Mouse (Mus musculus) hematopoietic stem cell, adult 5-6 weeks (primary cell): ENCODE results near the gene Slc16a10. TPM values are rescaled to one million over a fixed set of nuclear protein-coding genes. Genes with fewer than 3 reads are reported as not detected.

Source experiments
- ATAC-seq, 2 experiments: fragments of 125-278 bp in 1 of 2; replicated peaks in 1 of 2; 2 replicates each; pipeline ENCODE4 v1.8.0; 2016 to 2017; ENCODE audit warnings: inconsistent platforms in 2 of 2, mild to moderate bottlenecking in 2 of 2, moderate number of reproducible peaks in 2 of 2, low read depth in 1 of 2, moderate TSS enrichment in 1 of 2; ENCODE audit not compliant: low FRiP score in 2 of 2, poor library complexity in 2 of 2, severe bottlenecking in 2 of 2, insufficient read depth in 1 of 2, low TSS enrichment in 1 of 2
- total RNA-seq: library from RNA; stranded (forward); fragments of 172-1452, 232-1000 nt; gene quantifications from 2 replicates; pipeline ENCODE4 v1.2.3, GENCODE M21; 2017

Slc16a10 gene
- total RNA-seq, 1 experiment from 2014 or later: 19.6 TPM

DNA sequence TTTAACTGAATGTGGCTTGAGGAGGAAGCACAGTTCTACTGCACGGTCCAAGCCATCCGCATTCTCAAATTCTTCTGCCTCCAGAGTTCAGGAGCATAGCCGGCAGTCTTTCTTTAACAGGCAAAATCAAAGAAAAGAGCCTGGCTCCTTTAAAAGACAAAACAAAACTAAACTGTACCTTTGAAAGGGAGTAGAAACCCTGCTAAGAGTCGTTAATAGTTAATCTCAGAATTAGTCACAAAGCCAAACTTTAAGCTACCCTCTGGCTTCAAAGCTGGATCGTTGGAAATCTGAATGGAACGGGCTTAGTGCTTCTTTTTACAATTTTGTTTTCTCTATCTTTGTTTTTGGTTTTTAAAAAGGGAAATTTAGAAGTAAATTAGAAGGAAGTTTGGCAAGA, 79.2 kb downstream of the Slc16a10 start:
- ATAC-seq: no peak

DNA sequence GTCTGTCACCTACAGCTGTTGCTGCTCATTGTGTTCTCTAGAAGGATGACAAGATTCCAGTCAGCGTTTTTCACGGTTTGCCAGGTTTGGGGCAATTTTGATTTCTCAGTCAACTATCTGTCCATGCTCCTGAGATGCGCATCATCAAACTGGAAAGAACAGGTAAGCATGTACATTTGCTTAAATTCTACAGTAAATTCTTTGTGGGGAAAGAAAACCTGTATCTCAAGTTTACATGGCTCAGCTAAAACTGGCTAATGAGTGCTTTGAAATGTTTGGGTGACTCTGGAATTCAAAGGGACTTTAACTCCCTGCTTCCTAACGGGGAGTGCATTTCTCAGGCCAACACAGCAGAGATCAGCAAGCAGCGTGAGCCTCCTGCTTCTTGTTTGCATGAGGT, 80.1 kb downstream of the Slc16a10 start:
- ATAC-seq: no peak

DNA sequence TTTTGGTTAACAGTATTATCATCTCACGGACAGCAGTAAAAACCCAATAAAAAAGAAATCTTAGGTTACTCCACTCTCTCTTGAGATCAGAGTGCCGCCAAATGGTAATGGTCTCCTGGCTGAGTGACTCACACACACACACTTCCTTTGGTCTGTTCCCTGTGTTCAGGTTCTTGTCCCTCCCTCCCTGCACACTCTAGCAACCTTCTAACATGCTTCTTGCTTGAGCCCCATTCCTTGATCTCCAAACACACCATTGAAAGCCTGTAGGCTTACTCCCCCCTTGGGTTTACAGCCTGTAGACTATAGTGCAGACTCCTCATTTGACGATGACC, 83.3 kb downstream of the Slc16a10 start:
- no peak for ATAC-seq

DNA sequence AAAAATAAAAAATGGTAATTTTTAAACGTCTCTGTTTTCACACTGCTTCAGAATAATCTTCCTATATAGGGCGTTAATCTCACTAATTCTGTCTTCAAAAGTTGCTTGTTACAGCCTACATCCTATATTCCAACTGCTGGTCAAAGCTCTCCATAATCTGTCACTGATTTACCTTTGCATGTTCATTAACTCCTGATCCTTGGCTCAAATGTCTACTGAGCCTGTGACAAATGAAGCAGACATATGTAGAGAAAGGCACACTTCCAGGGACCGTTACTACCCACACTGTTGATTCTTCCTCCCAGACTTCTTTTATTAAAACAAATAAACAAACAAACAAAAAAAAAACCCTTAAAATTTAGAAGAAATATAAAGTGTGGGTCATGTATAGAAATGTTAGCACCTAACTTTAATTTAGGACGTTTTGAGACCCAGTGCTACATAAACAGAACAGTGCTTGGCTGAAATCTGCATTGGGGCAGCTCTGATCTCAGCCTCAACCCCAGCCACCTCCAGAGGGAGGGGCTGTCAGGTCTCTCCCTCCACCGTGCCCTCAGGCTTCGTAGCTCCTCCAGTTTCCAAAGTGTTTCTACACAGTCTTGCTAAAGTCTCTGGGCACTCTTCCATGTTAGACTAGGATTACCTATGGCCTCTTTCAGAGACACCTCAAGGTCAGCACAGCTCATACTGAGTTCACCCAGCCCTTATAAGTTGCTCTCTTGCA, 83.8 kb downstream of the Slc16a10 start:
- ATAC-seq: no peak

DNA sequence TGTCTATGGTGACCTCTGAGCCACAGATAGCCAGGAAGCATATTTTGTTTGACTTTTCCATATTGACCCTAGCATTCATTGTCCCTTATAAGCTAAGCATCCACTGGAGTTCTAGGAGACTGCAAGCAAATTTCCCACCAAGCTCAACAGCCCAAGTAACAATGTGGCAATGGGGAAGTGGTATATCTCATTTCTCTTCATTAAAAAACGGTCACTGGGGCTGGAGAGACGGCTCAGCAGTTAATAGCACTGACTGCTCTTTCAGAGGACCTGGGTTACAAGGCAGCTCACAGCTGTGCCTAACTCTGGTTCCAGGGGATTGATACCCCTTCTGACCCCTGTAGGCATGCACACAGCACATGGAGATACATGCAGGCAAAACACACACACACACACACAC, 84.4 kb downstream of the Slc16a10 start:
- no peak; a peak in 1 of 4 replicates for ATAC-seq

DNA sequence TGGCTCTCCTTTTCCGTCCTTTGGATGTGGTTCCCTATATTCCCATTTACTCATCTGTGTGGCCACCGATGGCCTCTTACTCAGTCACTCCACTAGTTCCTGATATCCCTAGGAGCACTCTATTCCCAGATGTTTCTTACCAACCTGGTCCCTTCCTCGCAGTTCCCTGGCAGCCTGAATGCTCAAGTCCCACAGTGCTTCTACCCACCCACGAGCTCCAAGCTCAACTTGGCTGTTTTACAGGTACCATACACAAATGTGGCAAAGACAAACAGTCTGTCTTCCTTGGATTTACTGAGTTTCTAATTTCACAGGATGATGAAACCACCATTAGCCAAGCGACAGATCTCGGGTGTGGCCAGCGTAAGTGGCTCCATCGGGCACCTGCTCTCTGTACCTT, 87.6 kb downstream of the Slc16a10 start:
- no peak for ATAC-seq

DNA sequence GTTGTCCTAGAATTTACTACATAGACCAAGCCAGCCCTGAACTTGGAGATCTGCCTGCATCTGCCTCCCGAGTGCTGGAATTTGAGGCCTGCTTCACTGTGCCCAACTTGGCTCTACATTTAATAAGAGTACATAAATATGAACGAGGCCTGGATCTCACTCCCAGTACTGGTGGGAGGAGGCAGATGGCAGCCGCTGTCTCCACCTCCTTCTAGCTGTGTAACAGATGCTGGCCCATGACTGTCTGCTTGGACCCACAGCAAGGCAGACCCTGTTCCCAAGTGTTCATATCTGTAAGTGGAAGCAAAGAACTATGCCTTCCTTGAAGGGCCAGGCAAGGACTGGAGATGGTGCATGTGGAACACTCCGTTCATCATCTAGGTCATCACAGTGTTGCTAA, 88.2 kb downstream of the Slc16a10 start:
- no peak for ATAC-seq

DNA sequence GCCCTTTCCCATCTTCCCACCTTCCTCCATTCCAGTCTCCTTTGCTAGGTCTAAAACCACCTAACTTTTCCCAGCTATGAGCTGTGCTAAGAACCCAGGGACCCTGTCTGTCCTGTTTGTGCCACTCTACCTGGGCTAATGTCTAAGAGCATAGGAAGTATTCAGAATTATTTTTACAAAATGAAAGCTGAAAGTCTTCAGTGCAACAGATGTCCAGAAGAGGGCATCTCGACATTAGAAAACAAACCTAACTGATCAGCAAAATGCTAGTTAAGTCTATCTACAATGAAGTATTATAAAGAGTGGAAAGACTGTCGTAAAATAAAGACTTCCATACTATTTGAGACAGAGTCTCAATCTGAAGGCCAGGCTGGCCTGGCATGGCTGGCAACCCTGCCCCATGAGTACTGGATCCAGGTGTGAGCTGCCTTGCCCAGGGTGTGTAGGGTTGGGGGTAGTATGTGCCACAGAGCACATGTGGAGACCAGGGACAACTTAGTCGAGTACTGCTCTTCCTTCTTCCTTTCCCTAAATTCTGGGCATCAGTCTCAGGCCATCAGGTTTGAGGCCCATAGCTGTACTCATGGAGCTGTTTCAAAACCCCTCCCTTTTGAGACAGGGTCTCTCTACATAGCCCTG, 88.7 kb downstream of the Slc16a10 start:
- peak; percentile 44 to 74; a peak in 3 of 4 replicates for ATAC-seq

DNA sequence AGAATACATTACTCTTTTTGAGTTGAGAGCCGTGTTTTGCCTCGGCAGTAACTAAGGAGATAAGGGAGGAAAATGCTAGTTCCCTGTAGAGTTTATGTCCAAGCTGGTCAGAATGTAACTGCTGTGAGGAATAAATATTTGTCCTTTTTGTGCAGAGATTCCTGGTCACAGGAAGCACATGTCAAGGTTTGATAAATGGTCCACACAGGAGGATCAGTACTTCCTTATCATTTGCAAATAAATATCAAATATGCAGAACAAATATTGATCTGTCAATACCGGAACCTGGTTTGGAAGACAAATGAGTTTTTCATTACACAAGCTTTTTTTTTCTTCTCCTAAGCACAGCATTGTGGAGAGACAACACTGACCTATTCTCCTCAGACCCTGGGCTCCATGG, 90.1 kb downstream of the Slc16a10 start:
- ATAC-seq: no peak

DNA sequence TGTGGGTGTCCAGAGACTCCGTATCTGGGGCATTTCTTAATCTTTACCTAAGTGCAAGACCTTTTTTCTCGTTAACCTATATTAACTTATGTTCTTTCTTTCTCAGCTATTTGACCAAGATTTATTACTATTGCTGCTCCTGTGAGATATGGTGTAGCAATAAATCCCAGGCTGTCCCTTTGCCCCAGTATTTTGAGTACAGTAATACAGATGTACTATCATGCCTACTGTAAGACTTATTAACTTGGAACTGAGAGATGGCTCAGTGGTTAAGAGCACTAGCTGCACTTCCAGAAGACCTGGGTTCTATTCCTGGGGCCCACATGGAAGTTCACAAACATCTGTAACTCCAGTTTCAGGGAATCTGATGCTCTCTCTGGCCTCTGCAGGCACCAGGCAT, 91.3 kb downstream of the Slc16a10 start:
- no peak for ATAC-seq

DNA sequence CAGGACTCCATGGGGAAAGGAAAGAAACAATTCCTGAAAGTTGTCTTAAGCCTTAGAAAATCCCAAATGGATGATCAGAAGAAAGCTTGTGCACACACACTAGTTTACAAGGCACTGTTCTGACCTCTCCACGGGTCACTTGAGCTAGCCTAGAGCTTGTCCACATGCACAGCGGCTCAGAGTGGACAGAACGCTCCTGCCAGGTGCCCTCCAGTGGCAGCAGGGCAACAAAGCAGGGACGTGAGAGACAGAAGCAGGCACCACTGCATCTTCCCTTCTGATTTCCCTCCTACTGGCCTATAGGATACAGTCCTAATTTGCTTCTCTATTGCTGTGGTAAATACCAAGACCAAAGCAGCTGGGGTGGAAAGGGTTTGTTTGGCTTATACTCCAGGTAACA, 100.7 kb downstream of the Slc16a10 start:
- 0 out of 4 replicates have a peak, but pooled peaks of 1 of the 2 experiments have one; percentile 12 for ATAC-seq

DNA sequence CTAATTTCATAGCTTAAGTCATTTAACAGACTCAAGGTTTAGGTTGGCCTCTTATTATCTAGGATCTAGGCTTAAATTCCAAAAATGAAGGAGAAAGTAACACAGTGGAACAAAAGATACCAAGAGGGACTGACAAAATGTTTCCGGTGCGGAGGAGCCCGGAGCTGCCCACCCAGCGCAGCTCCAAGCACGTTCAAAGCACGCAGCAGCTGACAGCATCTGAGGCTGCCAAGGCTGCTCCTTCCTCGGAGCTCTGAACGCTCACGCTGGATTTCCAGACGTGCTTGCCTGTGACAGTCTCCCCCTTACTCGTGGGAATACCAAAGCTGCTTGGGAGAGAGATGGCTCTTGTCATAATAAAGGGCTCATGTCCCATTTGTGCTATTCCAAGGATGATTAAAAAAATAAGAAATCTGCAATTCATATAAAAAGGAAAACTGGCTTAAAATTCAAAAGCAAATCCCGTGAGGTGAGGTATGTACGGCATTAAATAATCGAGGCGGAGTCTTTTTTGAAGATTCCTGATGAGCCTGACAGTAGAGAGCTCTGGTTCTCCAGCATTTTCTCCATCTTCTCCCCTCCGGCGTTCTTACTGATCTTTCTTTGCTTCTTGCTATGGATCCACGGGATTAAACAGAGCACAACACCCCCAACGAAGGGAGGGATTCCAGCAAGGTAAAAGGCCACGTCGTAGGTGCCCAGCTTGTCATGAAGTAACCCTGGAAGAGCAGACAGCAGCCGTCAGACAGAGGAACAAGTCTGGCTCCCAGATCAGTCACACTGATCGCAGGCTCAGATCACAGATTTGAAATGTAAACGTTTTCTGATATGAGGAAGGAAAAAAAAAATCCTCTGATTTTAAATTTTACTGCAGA, 105.1 kb downstream of the Slc16a10 start:
- no peak for ATAC-seq

DNA sequence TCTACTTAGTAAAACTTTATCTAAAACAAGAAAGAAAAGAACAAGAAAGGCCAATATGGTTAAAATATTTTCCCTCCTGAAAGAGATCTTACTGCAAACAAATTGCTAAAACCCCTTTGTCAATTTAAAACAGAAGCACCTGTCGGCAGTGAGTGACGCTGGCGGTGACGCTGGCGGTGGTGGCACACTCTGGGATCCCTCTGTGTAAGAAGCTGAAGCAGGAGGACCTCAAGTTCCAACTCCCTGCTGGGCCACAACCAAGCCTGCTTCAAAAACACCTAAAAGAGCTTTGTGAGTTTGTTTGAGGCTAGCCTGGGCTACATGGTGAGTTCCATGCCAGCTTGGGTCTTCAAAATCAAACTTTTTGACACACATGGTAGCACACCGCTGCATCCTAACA, 107.1 kb downstream of the Slc16a10 start:
- ATAC-seq: no peak

DNA sequence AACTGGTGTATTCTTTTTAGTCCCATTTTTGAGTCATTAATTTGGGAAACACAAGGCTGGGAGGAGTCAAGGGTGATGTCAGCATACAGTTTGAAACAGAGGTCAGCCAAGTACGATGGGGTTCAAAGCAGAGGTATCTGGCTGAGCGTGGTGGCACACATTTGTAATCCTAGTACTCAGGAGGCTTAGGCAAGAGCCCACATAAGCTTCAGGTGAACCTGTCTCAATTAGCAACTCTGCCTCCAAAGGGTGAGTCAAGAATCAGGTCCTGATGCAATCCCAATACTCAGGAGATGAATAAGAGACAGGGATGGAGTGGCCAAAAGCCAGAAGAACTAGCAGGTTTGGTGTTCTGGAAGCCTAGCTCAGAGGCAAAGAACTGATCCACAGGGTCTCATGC, 109.2 kb downstream of the Slc16a10 start:
- no peak for ATAC-seq

DNA sequence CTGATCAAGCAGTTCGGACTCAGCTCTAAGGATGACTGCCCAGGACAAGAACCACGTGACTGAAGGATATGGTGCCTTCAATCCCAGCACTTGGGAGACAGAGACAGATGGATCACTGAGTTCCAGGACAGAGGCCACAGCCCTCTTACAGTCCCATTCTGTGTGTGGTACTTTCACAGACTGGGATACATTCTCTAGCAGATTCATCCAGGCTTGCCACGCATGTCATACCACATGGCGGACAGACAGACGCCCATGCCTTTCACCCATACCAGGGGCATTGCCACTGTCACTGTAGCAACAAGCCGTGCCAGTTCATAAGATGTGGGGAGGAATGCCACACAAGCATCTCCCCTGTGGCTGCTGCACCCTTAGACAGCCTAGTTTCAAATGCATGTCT, 111.3 kb downstream of the Slc16a10 start:
- ATAC-seq: no peak

DNA sequence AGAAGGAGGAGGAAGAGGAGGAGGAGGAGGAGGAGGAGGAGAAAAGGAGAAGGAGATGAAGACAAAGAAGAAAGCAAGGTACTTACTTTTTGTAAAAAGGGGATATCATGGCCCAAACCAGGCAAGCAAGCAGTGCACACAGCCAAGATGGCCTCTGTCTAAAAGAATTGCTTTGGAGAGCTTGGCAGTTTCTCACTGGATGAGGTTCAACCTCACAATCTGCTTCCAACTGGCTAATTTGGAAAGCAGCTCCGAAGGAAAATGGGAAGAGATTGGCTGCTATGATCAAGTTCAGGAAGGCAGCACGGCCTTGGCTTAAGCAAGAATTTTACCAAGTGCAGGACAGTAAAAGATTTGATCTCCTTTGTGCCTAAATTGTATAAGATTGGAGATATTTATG, 112.4 kb downstream of the Slc16a10 start:
- ATAC-seq: no peak

DNA sequence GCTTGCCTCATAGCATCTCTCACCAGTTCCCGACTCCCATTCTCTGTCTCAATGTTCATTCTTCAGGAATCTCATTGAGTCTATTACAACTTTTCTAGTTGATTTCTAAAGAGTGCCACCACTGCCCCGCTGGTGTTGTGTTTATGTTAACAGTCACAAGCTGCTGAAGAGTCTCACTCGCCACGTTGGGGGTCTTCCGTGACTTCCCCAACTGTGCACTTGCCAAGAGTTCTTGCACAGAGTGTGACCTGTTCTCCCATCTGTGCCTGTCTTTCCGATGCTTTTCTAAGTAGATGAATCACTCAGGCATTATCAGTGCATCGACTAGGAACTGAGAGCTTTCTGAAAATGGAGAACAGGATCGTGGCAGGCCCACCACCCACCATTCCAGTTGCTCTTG, 114.0 kb downstream of the Slc16a10 start:
- no peak for ATAC-seq

DNA sequence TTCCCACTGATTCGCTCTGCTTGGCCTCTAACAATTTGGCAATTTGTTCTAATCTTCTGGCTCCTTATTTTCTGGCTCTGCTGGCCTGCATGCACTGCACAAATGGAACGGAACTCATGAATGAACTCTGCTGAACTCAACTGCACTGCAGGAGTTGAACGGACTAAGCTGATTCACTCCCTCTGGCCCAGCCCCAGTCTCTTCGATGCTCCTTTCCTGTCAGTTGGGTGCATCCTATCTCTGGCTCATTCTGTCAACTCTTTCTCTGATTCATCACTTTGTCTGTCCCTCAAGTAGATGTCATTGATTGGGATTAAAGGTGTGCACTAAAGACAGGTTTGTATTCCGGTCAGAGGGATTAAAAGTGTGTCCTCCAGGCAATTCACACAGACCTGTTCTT, 115.5 kb downstream of the Slc16a10 start:
- ATAC-seq: no peak
